Mouse (Mus musculus): Measurements from ENCODE around the gene Tmem253. TPM values are rescaled to one million over a fixed set of nuclear protein-coding genes. Genes with fewer than 3 reads are reported as not detected.

Gene Tmem253
- polyA plus RNA-seq, 1 experiment from 2014 or later, result 1.0 TPM

DNA sequence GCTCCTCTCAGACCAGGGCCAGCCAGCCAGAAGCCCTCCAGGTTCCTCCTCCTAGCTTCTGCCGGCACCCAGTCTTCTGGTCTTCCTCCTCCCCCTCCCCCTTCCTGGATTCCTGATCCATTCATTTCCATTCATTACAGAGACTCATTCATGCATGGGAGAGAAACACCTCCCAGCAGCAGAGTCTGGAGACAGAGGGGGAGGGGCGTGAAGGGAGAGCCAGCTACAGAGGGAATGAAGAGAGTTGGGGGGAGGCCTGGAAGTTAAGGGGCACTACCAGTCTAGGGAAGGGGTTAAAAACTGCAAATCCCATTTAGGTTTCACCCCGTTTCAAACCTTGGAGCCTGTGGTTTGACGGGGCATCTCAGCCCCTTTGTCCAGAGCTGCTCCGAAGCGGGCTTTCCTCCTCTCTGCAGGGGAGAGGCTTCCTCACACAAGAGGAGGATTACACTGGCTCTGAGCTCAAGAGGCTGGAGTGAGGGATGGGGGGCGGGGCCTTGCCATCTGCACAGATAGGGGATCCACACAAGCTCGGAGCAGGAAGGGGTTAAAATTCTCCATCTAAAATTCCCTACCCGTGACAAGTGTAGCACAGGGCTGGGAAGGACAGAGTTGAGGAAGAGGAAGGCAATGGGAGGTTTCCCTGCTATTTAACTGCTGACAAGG is 4.9 kb upstream of the Tmem253 start:
- H3K4me1 ChIP-seq (replicated peaks), result peaks cover 80% of the 10 kb centered on the region

DNA sequence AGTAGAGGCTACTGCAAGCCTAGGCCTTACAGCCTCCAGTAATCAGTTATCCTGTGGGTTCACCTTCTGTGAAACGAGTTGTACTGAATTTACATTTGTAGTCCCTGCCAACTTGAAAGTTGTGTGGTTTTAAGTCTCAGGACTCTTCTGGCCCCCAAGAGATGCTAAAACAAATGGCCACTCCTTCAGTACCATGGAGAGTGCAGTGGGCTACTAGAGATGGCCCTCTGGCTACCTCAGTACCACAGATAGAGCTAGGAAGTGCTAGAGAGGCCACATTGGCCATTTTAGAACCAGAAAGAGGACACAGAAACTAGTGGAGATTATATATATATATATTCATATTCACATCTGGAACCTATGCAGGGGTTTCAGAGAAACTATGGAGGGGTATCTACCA is 3.8 kb upstream of the Tmem253 start:
- H3K36me3 ChIP-seq, result peaks cover 27% of the 10 kb centered on the region
- WGBS, result 42% methylated on average over 1 of the region's 1 CpGs
- no peak for DNase-seq (ENCODE audit: low spot score)
- H3K4me3 ChIP-seq, result peak overlapping the region; percentile 80
- H3K27ac ChIP-seq, result peak overlapping the region; percentile 100
- H3K27me3 ChIP-seq (ENCODE audit: insufficient read depth, poor library complexity, severe bottlenecking), result no peaks in the 10 kb centered on the region; the same call in 1 of the 2 replicates
- no peaks in the 10 kb centered on the region for H3K9me3 ChIP-seq
- peaks cover 81% of the 10 kb centered on the region for H3K4me1 ChIP-seq (replicated peaks)

More for the DNA sequence above, 4.9 kb upstream of the Tmem253 start:
- H3K4me3 ChIP-seq, result peak overlapping the region; percentile 80
- peak overlapping the region; percentile 100 for H3K27ac ChIP-seq
- peak; percentile 89 for DNase-seq (ENCODE audit: low spot score)
- peaks cover 38% of the 10 kb centered on the region for H3K36me3 ChIP-seq
- WGBS, result 1% methylated on average over 9 of the region's 9 CpGs
- H3K9me3 ChIP-seq, result no peaks in the 10 kb centered on the region
- no peaks in the 10 kb centered on the region; the same call in 1 of the 2 replicates for H3K27me3 ChIP-seq (ENCODE audit: insufficient read depth, poor library complexity, severe bottlenecking)

DNA sequence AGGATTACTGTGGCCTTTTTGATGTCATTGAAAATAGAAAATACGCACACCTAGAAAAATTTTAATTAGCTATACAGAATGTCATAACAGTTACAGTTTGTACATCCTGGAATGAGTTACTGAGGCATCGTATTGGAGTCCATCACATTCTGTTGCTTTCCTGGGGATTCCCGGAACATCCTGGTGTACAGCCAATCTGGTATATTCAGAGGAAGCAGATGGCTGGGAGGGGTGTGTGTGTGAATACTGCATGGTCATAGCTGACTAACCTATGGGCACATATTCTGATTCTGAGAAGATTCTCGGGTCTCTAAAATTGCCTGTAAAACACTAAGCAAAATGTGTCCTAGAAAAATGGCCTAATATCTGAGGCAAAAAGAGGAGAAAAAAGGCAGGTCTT is 3.4 kb upstream of the Tmem253 start:
- Histone ChIP-seq H3K9me3 (no peaks in the 10 kb centered on the region), H3K4me1 (replicated peaks) (peaks cover 81% of the 10 kb centered on the region), H3K27me3 (ENCODE audit: insufficient read depth, poor library complexity, severe bottlenecking) (no peaks in the 10 kb centered on the region; the same call in 1 of the 2 replicates), H3K4me3 (peak overlapping the region; percentile 80), H3K36me3 (peaks cover 23% of the 10 kb centered on the region), H3K27ac (peak overlapping the region; percentile 100)
- no peak for DNase-seq (ENCODE audit: low spot score)
- whole genome bisulfite sequencing, result 74% methylated on average over 4 of the region's 4 CpGs

DNA sequence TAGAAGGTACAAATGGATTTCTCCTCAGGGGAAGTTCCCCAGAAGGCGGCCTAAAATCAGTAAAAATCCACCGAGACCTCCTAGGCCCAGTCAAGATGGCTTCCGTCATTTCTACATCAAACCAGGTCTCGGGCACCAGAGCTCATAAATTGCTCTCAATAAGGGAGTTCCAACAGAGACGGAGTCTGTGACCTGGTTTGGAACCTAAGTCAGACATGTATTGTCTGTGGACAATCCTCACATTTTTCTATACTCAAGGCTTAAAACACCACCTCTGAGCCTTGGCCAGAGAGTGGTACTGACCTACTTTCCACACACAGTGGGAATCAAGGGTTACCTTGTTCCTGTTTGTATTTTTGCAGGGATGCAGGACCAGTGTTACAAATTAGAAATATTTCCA is 2.9 kb upstream of the Tmem253 start:
- Histone ChIP-seq H3K27ac (peak overlapping the region; percentile 100), H3K36me3 (peaks cover 18% of the 10 kb centered on the region), H3K27me3 (ENCODE audit: insufficient read depth, poor library complexity, severe bottlenecking) (no peaks in the 10 kb centered on the region; the same call in 1 of the 2 replicates), H3K9me3 (no peaks in the 10 kb centered on the region), H3K4me1 (replicated peaks) (peaks cover 82% of the 10 kb centered on the region), H3K4me3 (peak overlapping the region; percentile 80)
- 62% methylated on average over 5 of the region's 5 CpGs for WGBS
- DNase-seq (ENCODE audit: low spot score), result no peak

DNA sequence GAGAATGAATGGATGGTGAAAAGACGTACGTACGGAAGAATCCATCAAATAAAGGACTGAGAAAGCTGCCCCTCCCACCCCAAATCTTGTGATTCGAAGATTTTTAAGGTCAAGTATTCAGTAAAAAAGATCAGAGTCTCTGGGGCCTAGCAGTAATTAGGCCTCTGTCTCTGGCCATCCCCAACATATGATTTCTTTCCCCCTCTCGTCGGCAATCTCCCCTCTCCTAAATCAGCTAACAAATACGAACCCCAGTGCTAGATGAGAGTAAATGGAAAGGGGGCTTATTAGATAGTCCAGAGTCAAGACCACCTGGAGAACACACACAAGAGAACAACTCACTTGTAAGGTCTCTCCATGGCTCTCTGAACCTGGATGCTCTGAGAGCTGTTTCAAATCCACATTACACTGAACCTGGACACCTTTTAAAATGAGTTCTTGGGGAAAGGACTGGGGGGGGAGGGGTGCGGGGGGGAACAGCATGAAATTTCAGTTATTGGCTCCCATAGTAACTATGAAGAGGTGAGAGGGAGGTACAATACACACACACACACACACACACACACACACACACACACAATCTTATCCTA is 2.3 kb upstream of the Tmem253 start:
- DNase-seq (ENCODE audit: low spot score), result no peak
- 40% methylated on average over 8 of the region's 8 CpGs for WGBS

DNA sequence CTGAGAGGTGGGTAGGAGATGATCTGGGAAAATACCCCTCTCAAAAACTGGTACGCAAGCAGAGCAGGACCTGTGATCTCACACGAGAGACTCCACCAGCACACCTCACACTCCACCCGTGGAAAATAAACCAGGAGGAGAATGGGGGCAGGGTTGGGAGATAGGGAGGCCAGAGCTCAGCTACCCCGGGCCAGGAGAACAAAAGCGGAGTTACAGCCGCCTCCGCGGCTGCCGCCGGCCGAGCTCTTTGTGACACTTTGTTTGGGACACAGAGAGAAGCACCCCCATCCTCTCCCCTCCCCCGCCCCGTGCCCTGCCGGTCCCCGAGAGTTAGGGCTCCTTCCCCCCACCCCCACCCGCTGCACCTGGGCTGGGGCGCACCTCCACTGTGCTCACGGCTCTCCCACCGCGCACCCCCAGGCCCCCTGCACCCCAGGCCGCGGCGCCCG is 1.7 kb upstream of the Tmem253 start:
- DNase-seq (ENCODE audit: low spot score), result peak; percentile 71
- Histone ChIP-seq H3K36me3 (peaks cover 15% of the 10 kb centered on the region), H3K4me1 (replicated peaks) (peaks cover 86% of the 10 kb centered on the region), H3K27ac (peak overlapping the region; percentile 100), H3K9me3 (no peaks in the 10 kb centered on the region), H3K4me3 (peak overlapping the region; percentile 80), H3K27me3 (ENCODE audit: insufficient read depth, poor library complexity, severe bottlenecking) (no peaks in the 10 kb centered on the region; the same call in 1 of the 2 replicates)
- WGBS, result 1% methylated on average over 24 of the region's 24 CpGs

More for the DNA sequence above, 2.3 kb upstream of the Tmem253 start:
- Histone ChIP-seq H3K4me1 (replicated peaks) (peaks cover 86% of the 10 kb centered on the region), H3K4me3 (peak overlapping the region; percentile 80), H3K9me3 (no peaks in the 10 kb centered on the region), H3K27ac (peak overlapping the region; percentile 100), H3K36me3 (peaks cover 16% of the 10 kb centered on the region), H3K27me3 (ENCODE audit: insufficient read depth, poor library complexity, severe bottlenecking) (no peaks in the 10 kb centered on the region; the same call in 1 of the 2 replicates)

DNA sequence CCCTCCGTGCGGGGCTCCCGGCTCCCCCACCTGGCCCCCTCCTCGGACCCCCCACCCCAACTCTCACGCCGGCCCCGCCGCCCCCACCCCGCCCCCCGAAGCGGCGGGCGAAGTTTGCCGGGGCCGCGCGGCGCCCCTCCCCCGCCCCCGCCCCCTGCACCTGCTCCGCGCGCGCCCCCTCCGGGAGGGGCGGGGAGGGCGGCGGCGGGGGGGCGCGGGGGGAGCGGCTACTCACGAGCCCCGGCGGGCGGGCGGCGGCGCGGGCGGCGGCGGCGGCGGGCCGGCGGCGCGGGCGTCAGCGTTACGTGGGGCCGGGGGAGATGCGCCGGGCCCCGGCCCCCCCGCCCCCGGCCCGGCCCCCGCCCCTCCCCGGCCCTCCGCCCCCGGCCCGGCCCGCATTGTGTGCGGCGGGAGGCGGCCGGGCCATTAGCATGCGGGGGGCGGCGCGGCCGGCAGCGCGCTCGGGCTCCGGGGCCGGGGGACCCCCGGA is 1.1 kb upstream of the Tmem253 start:
- 1% methylated on average over 39 of the region's 80 CpGs for WGBS
- no peak for DNase-seq (ENCODE audit: low spot score)
- H3K4me3 ChIP-seq, result peak overlapping the region; percentile 80
- no peaks in the 10 kb centered on the region for H3K9me3 ChIP-seq
- no peaks in the 10 kb centered on the region; the same call in 1 of the 2 replicates for H3K27me3 ChIP-seq (ENCODE audit: insufficient read depth, poor library complexity, severe bottlenecking)
- H3K27ac ChIP-seq, result peak overlapping the region; percentile 100
- H3K36me3 ChIP-seq, result peaks cover 9% of the 10 kb centered on the region
- H3K4me1 ChIP-seq (replicated peaks), result peaks cover 86% of the 10 kb centered on the region

DNA sequence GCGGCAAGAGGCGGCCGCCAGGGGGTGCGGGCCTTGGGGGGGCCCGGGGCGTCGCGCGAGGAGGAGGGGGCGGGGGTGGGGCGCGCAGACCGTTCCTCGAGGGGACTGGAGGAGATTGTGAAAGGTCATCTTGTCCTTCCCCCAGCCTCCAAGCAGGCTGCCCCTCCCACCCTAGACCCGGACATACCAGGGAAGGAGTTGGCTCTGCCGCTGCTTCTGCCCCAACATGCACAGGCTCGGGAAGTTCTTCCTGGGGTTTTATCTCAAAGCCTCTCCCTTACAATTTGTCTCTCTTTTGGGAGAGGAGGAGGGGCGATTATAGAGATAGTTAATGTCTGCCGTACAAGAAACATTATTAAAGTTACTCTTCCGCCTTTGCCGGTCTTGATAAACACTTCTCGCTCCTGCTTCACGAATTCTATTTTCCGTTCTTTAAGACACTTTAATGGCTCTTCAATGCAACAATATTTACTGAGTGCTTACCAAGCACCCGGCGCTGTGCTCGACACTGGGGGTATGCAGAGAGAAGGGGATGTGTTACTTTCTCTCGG is 622 bp upstream of the Tmem253 start:
- peaks cover 86% of the 10 kb centered on the region for H3K4me1 ChIP-seq (replicated peaks)
- no peaks in the 10 kb centered on the region for H3K9me3 ChIP-seq
- DNase-seq (ENCODE audit: low spot score), result peak; percentile 86
- H3K36me3 ChIP-seq, result peaks cover 5% of the 10 kb centered on the region; the same call in 1 of the 2 replicates
- peak overlapping the region; percentile 80 for H3K4me3 ChIP-seq
- H3K27ac ChIP-seq, result peak overlapping the region; percentile 100
- WGBS, result under 1% methylated on average over 27 of the region's 28 CpGs
- no peaks in the 10 kb centered on the region for H3K27me3 ChIP-seq (ENCODE audit: insufficient read depth, poor library complexity, severe bottlenecking)

DNA sequence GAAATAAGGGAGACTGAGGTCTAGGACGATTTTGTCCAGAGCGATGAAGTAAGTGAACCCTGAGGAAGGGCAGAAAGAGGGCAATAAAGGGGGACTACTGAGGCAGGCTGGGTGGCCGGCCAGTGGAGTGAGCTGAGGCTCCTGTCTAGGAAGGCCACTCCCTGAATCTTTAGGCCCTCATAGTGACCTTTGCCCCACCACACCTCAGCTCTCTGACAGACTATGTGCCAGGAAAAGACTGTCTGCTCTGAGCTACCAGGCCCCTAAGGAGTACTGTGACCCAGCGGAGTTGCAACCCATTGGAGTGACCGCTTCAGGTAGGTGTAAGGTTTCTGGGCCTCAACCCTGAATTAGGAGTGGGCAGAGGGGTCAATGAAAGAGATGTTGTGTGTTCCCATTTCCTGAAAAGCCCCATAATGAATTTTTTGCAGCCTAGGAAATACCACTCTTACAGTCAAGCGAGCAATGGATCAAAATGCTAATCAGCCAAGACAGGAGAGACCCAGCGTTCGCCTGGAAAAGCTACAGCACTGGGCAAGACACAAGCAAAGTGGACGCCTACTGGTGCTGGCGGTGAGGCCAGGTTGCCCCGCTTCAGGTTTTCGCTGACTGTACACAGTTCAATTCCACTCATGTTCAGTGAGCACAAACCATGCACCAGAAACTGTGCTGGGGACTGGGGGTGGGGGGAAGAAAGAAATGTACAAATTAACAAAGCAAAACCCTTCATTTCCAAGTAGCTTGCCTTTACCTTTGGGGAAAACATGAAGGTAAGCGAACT is 1.4 kb downstream of the Tmem253 start:
- Histone ChIP-seq H3K27ac (peak overlapping the region; percentile 100), H3K36me3 (peaks cover 5% of the 10 kb centered on the region; the same call in 1 of the 2 replicates), H3K27me3 (ENCODE audit: insufficient read depth, poor library complexity, severe bottlenecking) (no peaks in the 10 kb centered on the region), H3K4me3 (peak overlapping the region; percentile 20; the same call in 1 of the 2 replicates), H3K9me3 (no peaks in the 10 kb centered on the region), H3K4me1 (replicated peaks) (peaks cover 83% of the 10 kb centered on the region)
- no peak for DNase-seq (ENCODE audit: low spot score)
- WGBS, result 73% methylated on average over 13 of the region's 13 CpGs

DNA sequence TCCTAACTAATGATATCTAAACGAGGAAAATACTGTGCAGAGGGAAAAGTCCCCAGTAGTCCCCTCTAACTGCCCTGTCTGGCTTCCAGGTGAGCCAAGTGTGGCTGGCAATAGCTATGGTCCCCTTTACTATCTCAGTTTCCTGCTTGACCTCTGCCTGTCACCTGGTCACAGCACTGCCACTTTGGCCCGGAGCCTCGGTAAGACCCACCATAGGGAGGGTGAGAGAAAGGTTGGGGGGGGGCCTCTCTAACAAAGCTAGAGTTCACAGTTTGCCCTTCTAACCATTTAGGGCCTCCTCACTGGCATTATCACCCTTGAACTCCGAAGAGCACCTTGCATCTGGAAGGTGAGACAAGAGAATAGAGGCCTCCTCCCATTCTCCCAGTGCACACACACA is 2.2 kb downstream of the Tmem253 start:
- WGBS, result 85% methylated on average over 4 of the region's 4 CpGs
- H3K27ac ChIP-seq, result 0 out of 2 replicates have a peak overlapping the region, but pooled peaks have one; percentile 35

DNA sequence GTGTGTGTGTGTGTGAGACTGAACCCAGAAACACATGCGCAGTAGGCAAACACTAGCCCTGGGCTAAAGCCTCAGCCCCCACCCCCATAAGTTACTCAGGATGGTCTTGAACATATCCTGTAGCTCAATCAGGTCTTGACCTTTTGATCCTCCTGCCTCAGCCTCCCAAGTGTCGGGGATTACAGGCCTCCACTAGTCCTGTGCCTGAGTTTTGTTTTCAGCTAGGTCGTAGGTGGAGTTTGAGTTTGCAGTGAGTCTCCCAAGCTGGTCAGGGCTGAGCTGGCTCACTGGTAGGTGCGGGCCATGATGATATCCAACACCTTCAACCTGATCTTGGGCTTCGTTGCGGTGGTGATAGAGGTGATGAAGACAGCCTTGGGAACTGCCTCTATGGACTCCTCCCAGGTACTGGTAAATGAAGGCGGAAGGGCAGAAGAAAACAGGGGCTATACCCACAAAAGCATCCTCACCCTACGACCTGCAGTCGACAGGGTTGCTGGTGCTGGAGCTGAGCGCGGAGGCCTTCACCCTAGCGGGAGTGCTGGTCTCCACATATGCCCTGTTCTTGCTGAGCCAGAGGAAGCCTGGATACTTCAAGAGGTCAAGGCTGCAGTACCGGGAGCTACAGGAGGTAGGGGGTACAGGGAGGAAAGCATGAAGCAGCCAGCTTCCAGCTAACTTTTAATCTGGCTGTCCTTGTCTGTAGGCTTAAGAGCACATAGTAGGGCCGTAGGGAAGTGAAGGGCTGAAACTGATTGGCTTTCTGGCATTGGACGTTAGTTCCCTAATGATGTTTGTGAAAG is 3.0 kb downstream of the Tmem253 start:
- Histone ChIP-seq H3K4me3 (peak overlapping the region; percentile 69), H3K36me3 (peaks cover 5% of the 10 kb centered on the region; the same call in 1 of the 2 replicates), H3K9me3 (no peaks in the 10 kb centered on the region), H3K27ac (peak overlapping the region; percentile 100), H3K27me3 (ENCODE audit: insufficient read depth, poor library complexity, severe bottlenecking) (no peaks in the 10 kb centered on the region), H3K4me1 (replicated peaks) (peaks cover 81% of the 10 kb centered on the region)
- DNase-seq (ENCODE audit: low spot score), result no peak
- 90% methylated on average over 15 of the region's 15 CpGs for WGBS

More for the DNA sequence above, 2.2 kb downstream of the Tmem253 start:
- no peak for DNase-seq (ENCODE audit: low spot score)
- H3K9me3 ChIP-seq, result no peaks in the 10 kb centered on the region
- H3K36me3 ChIP-seq, result peaks cover 5% of the 10 kb centered on the region; the same call in 1 of the 2 replicates
- H3K4me3 ChIP-seq, result no peak overlapping the region
- H3K4me1 ChIP-seq (replicated peaks), result peaks cover 81% of the 10 kb centered on the region
- no peaks in the 10 kb centered on the region for H3K27me3 ChIP-seq (ENCODE audit: insufficient read depth, poor library complexity, severe bottlenecking)

Measured in hindbrain, embryonic 10.5 days (tissue).